Mouse (Mus musculus) forebrain, embryonic 11.5 days (tissue): ENCODE measurements at regions not wholly inside any gene's neighbourhood (a gene's known extent, or its start where the extent isn't known, plus 50 kb on each side); places are given as distances from the start of the nearest gene placed in this dataset.

ENCODE experiments used
- ATAC-seq: fragments of 200-750 bp; cut with Nextera tagmentation; replicated peaks from 2 replicates; pipeline ENCODE4 v1.8.0; 2017; ENCODE audit warnings: moderate TSS enrichment; ENCODE audit not compliant: low FRiP score
- DNase-seq: peaks from one replicate; pipeline ENCODE4 v3.0.0-alpha.2; 2017; ENCODE audit warnings: low spot score
- H3K27ac ChIP-seq: fragments of 300-500 bp; sonication (generic); 2 replicates; pipeline ENCODE4 v1.5.1; 2014; ENCODE audit warnings: low read depth, low read length
- H3K27me3 ChIP-seq: fragments of 300-500 bp; sonication (generic); 2 replicates; pipeline ENCODE4 v1.6.1; 2014; ENCODE audit warnings: mild to moderate bottlenecking, low read length, mixed read lengths; ENCODE audit not compliant: control insufficient read depth, insufficient read depth
- H3K36me3 ChIP-seq: fragments of 300-500 bp; sonication (generic); 2 replicates; pipeline ENCODE4 v1.6.1; 2014; ENCODE audit warnings: mild to moderate bottlenecking, low read length, moderate library complexity, mixed read lengths; ENCODE audit not compliant: control insufficient read depth, insufficient read depth
- H3K4me1 ChIP-seq: fragments of 300-500 bp; sonication (generic); replicated peaks from 2 replicates; pipeline ENCODE4 v1.6.1; 2014; ENCODE audit warnings: low read length, mixed read lengths; ENCODE audit not compliant: control insufficient read depth, insufficient read depth
- H3K4me2 ChIP-seq: fragments of 300-500 bp; sonication (generic); 2 replicates; pipeline ENCODE4 v1.6.1; 2014; ENCODE audit warnings: low read depth, mild to moderate bottlenecking, low read length, moderate library complexity, mixed read lengths; ENCODE audit not compliant: severe bottlenecking
- H3K4me3 ChIP-seq: fragments of 300-500 bp; sonication (generic); 2 replicates; pipeline ENCODE4 v1.5.1; 2014; ENCODE audit warnings: low read depth, low read length
- H3K9ac ChIP-seq: fragments of 300-500 bp; sonication (generic); 2 replicates; pipeline ENCODE4 v1.6.1; 2014; ENCODE audit warnings: low read length
- H3K9me3 ChIP-seq: fragments of 300-500 bp; sonication (generic); 2 replicates; pipeline ENCODE4 v1.6.1; 2016; ENCODE audit warnings: low read length, mixed read lengths; ENCODE audit not compliant: control insufficient read depth
- WGBS: fragments of 180-500 bp; shearing (Covaris S2); extraction: QIAGEN DNeasy Blood & Tissue Kit; methylation state at CpG from one replicate; pipeline ENCODE4 v1.1.7; 2014; 5-methylcytosine and 5-hydroxymethylcytosine counted together

DNA sequence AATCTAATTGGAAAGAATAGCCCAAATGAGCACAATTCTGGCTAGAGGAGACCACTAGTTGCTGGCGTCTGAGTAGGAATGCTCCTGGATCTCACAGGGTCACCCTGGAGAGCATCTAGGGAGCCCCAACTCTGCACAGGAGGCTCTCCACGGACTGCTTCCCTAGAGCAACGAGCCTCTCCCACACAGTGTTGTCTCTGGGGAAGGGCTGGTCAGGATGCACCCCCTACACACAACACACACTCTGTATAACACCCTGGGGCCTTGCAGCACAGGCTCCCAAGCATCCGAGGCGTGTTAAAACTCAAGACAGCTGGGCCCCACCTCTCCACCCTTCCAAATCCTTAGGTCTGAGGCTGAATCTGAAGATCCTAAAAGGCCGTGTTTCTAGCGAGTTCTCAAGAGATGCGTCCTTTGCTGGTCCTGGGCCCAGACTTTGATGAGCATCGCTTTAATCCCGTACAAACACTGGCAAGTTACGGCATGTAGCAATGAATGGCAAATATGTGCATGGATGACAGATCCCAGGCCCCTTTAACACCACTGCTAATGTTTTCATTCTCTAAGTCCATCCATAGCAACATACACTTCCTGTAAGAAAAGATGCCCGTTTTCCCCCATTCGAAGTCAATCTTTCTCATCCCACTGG, 56.4 kb upstream of the Ubl3 start:
- Histone ChIP-seq H3K9ac (no peak overlapping the region), H3K27me3 (no peaks in the 10 kb centered on the region), H3K36me3 (no peaks in the 10 kb centered on the region), H3K27ac (no peak overlapping the region), H3K4me1 (0 out of 2 replicates have a peak, but pooled peaks cover 2% of the 10 kb centered on the region), H3K4me2 (no peak overlapping the region), H3K4me3 (no peak overlapping the region), H3K9me3 (no peaks in the 10 kb centered on the region)
- ATAC-seq (no peak), DNase-seq (no peak)
- 82% methylated on average over 13 of the region's 13 CpGs for WGBS

DNA sequence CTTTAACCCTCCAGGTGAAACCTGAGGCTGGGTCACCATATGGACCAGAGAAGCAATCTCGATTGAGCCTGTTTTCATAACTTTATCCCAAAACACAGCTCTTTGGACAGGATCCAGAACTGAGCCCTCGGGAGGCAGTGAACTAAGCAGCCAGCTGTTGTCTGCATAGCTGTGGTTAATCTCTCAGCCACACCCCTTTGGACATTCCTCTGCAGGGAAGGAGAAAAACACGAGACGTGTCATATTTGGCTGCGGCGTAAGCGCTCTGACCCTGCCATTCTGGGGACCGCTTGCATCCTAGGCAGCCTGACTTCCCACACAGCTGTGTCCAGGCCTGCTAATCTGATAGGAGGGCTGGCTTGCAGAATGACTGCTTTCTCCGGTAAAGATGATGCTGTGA, 55.6 kb upstream of the Ubl3 start:
- no peaks in the 10 kb centered on the region for H3K36me3 ChIP-seq
- 0 out of 2 replicates have a peak, but pooled peaks cover 2% of the 10 kb centered on the region for H3K4me1 ChIP-seq
- 50% methylated on average over 9 of the region's 9 CpGs for WGBS
- no peak for DNase-seq
- no peaks in the 10 kb centered on the region for H3K9me3 ChIP-seq
- H3K27ac ChIP-seq = no peak overlapping the region
- 0 out of 2 replicates have a peak, but pooled peaks have one; percentile 27 for ATAC-seq
- H3K4me2 ChIP-seq = no peak overlapping the region
- no peaks in the 10 kb centered on the region for H3K27me3 ChIP-seq
- no peak overlapping the region for H3K4me3 ChIP-seq
- H3K9ac ChIP-seq = no peak overlapping the region

GRCm38 (mm10) chr5:148605730-148606129, 53.1 kb upstream of the Ubl3 start:
- Histone ChIP-seq H3K36me3 (no peaks in the 10 kb centered on the region), H3K27me3 (no peaks in the 10 kb centered on the region), H3K4me1 (0 out of 2 replicates have a peak, but pooled peaks cover 2% of the 10 kb centered on the region), H3K9ac (no peak overlapping the region), H3K4me3 (no peak overlapping the region), H3K4me2 (no peak overlapping the region), H3K9me3 (no peaks in the 10 kb centered on the region), H3K27ac (no peak overlapping the region)
- WGBS = 90% methylated on average over 8 of the region's 8 CpGs
- ATAC-seq = no peak
- no peak for DNase-seq
